Mouse (Mus musculus): ENCODE measurements around the gene 9630041A04Rik. TPM values are rescaled to one million over a fixed set of nuclear protein-coding genes. Genes with fewer than 3 reads are reported as not detected.

Gene 9630041A04Rik
- total and polyA plus RNA-seq, 3 experiments = not detected

- H3K36me3 ChIP-seq (replicated peaks) = no peaks in the 10 kb centered on the region
- ATAC-seq (ENCODE audit: extremely low read depth, insufficient number of reproducible peaks, low FRiP score, poor library complexity, severe bottlenecking) (no peak; the same call in 1 of the 2 replicates), DNase-seq (ENCODE audit: low spot score) (no peak)
- peaks cover 30% of the 10 kb centered on the region for H3K9me3 ChIP-seq (replicated peaks)
- no peaks in the 10 kb centered on the region for H3K4me1 ChIP-seq (ENCODE audit: insufficient read depth, low read depth, low read length)
- TF ChIP-seq GATA2 (IDR thresholded peaks at IDR 0.05; ENCODE audit: borderline replicate concordance, low read depth, low read length) = no peak
- no peak for TF ChIP-seq GATA1 (IDR thresholded peaks at IDR 0.05; ENCODE audit: borderline replicate concordance, low read length)
- TF ChIP-seq CTCF (IDR thresholded peaks at IDR 0.05; ENCODE audit: low read depth, low read length) = no peak
- TF ChIP-seq TAL1 (conservative IDR thresholded peaks at IDR 0.05; ENCODE audit: low read depth, low read length) = no peak
- no peak for TF ChIP-seq POLR2AphosphoS5 (IDR thresholded peaks at IDR 0.05; ENCODE audit: insufficient replicate concordance, low read depth, low read length)
- no peak overlapping the region for H3K4me3 ChIP-seq (ENCODE audit: low read depth, low read length)
- no peaks in the 10 kb centered on the region for H3K27me3 ChIP-seq (ENCODE audit: insufficient read depth, low read length)
These were observed 15.9 kb upstream of the 9630041A04Rik start for GRCm38 (mm10) chr9:101845691-101846090.

GRCm38 (mm10) chr9:101862481-101863065, 932 bp downstream of the 9630041A04Rik start:
- no peaks in the 10 kb centered on the region for H3K27me3 ChIP-seq (ENCODE audit: insufficient read depth, low read length)
- ATAC-seq (ENCODE audit: extremely low read depth, insufficient number of reproducible peaks, low FRiP score, poor library complexity, severe bottlenecking) = no peak
- H3K36me3 ChIP-seq (replicated peaks) = no peaks in the 10 kb centered on the region
- no peak overlapping the region for H3K4me3 ChIP-seq (ENCODE audit: low read depth, low read length)
- peaks cover 58% of the 10 kb centered on the region for H3K9me3 ChIP-seq (replicated peaks)
- no peak for TF ChIP-seq GATA2 (IDR thresholded peaks at IDR 0.05; ENCODE audit: borderline replicate concordance, low read depth, low read length)
- TF ChIP-seq TAL1 (conservative IDR thresholded peaks at IDR 0.05; ENCODE audit: low read depth, low read length) = no peak
- no peak for TF ChIP-seq POLR2AphosphoS5 (IDR thresholded peaks at IDR 0.05; ENCODE audit: insufficient replicate concordance, low read depth, low read length)
- TF ChIP-seq GATA1 (IDR thresholded peaks at IDR 0.05; ENCODE audit: borderline replicate concordance, low read length) = no peak
- TF ChIP-seq CTCF (IDR thresholded peaks at IDR 0.05; ENCODE audit: low read depth, low read length) = no peak
- no peaks in the 10 kb centered on the region for H3K4me1 ChIP-seq (ENCODE audit: insufficient read depth, low read depth, low read length)
- no peak for DNase-seq (ENCODE audit: low spot score)

GRCm38 (mm10) chr9:101863130-101863529, 1.5 kb downstream of the 9630041A04Rik start:
- no peaks in the 10 kb centered on the region for H3K36me3 ChIP-seq (replicated peaks)
- no peaks in the 10 kb centered on the region for H3K4me1 ChIP-seq (ENCODE audit: insufficient read depth, low read depth, low read length)
- H3K27me3 ChIP-seq (ENCODE audit: insufficient read depth, low read length) = no peaks in the 10 kb centered on the region
- DNase-seq (ENCODE audit: low spot score) (no peak), ATAC-seq (ENCODE audit: extremely low read depth, insufficient number of reproducible peaks, low FRiP score, poor library complexity, severe bottlenecking) (no peak)
- H3K4me3 ChIP-seq (ENCODE audit: low read depth, low read length) = no peak overlapping the region
- peaks cover 58% of the 10 kb centered on the region for H3K9me3 ChIP-seq (replicated peaks)
- TF ChIP-seq GATA2 (IDR thresholded peaks at IDR 0.05; ENCODE audit: borderline replicate concordance, low read depth, low read length) (no peak), GATA1 (IDR thresholded peaks at IDR 0.05; ENCODE audit: borderline replicate concordance, low read length) (no peak), TAL1 (conservative IDR thresholded peaks at IDR 0.05; ENCODE audit: low read depth, low read length) (no peak), CTCF (IDR thresholded peaks at IDR 0.05; ENCODE audit: low read depth, low read length) (no peak), POLR2AphosphoS5 (IDR thresholded peaks at IDR 0.05; ENCODE audit: insufficient replicate concordance, low read depth, low read length) (no peak)

- no peak for ATAC-seq (ENCODE audit: extremely low read depth, insufficient number of reproducible peaks, low FRiP score, poor library complexity, severe bottlenecking)
- no peak overlapping the region for H3K4me3 ChIP-seq (ENCODE audit: low read depth, low read length)
- no peaks in the 10 kb centered on the region for H3K36me3 ChIP-seq (replicated peaks)
- DNase-seq (ENCODE audit: low spot score) = no peak
- no peaks in the 10 kb centered on the region for H3K27me3 ChIP-seq (ENCODE audit: insufficient read depth, low read length)
- peaks cover 41% of the 10 kb centered on the region for H3K9me3 ChIP-seq (replicated peaks)
- TF ChIP-seq CTCF (IDR thresholded peaks at IDR 0.05; ENCODE audit: low read depth, low read length) = no peak
- no peak for TF ChIP-seq POLR2AphosphoS5 (IDR thresholded peaks at IDR 0.05; ENCODE audit: insufficient replicate concordance, low read depth, low read length)
- TF ChIP-seq GATA2 (IDR thresholded peaks at IDR 0.05; ENCODE audit: borderline replicate concordance, low read depth, low read length) = no peak
- no peak for TF ChIP-seq GATA1 (IDR thresholded peaks at IDR 0.05; ENCODE audit: borderline replicate concordance, low read length)
- TF ChIP-seq TAL1 (conservative IDR thresholded peaks at IDR 0.05; ENCODE audit: low read depth, low read length) = no peak
- no peaks in the 10 kb centered on the region for H3K4me1 ChIP-seq (ENCODE audit: insufficient read depth, low read depth, low read length)
These were observed 7.0 kb downstream of the 9630041A04Rik start for GRCm38 (mm10) chr9:101868593-101868992.

GRCm38 (mm10) chr9:101870034-101870433, 8.4 kb downstream of the 9630041A04Rik start:
- no peak for DNase-seq (ENCODE audit: low spot score)
- TF ChIP-seq CTCF (IDR thresholded peaks at IDR 0.05; ENCODE audit: low read depth, low read length) (no peak), GATA2 (IDR thresholded peaks at IDR 0.05; ENCODE audit: borderline replicate concordance, low read depth, low read length) (no peak), TAL1 (conservative IDR thresholded peaks at IDR 0.05; ENCODE audit: low read depth, low read length) (no peak), POLR2AphosphoS5 (IDR thresholded peaks at IDR 0.05; ENCODE audit: insufficient replicate concordance, low read depth, low read length) (no peak), GATA1 (IDR thresholded peaks at IDR 0.05; ENCODE audit: borderline replicate concordance, low read length) (no peak)
- no peak overlapping the region for H3K4me3 ChIP-seq (ENCODE audit: low read depth, low read length)
- H3K27me3 ChIP-seq (ENCODE audit: insufficient read depth, low read length) = no peaks in the 10 kb centered on the region
- ATAC-seq (ENCODE audit: extremely low read depth, insufficient number of reproducible peaks, low FRiP score, poor library complexity, severe bottlenecking) = no peak
- no peaks in the 10 kb centered on the region for H3K4me1 ChIP-seq (ENCODE audit: insufficient read depth, low read depth, low read length)
- no peaks in the 10 kb centered on the region for H3K36me3 ChIP-seq (replicated peaks)
- peaks cover 35% of the 10 kb centered on the region for H3K9me3 ChIP-seq (replicated peaks)

- H3K4me3 ChIP-seq (ENCODE audit: low read depth, low read length) = no peak overlapping the region
- H3K4me1 ChIP-seq (ENCODE audit: insufficient read depth, low read depth, low read length) = no peaks in the 10 kb centered on the region
- no peaks in the 10 kb centered on the region for H3K36me3 ChIP-seq (replicated peaks)
- H3K9me3 ChIP-seq (replicated peaks) = peaks cover 43% of the 10 kb centered on the region
- no peak for TF ChIP-seq TAL1 (conservative IDR thresholded peaks at IDR 0.05; ENCODE audit: low read depth, low read length)
- TF ChIP-seq POLR2AphosphoS5 (IDR thresholded peaks at IDR 0.05; ENCODE audit: insufficient replicate concordance, low read depth, low read length) = no peak
- no peak for TF ChIP-seq CTCF (IDR thresholded peaks at IDR 0.05; ENCODE audit: low read depth, low read length)
- TF ChIP-seq GATA1 (IDR thresholded peaks at IDR 0.05; ENCODE audit: borderline replicate concordance, low read length) = no peak
- TF ChIP-seq GATA2 (IDR thresholded peaks at IDR 0.05; ENCODE audit: borderline replicate concordance, low read depth, low read length) = no peak
- ATAC-seq (ENCODE audit: extremely low read depth, insufficient number of reproducible peaks, low FRiP score, poor library complexity, severe bottlenecking) = no peak
- no peaks in the 10 kb centered on the region for H3K27me3 ChIP-seq (ENCODE audit: insufficient read depth, low read length)
- DNase-seq (ENCODE audit: low spot score) = no peak
These were observed 13.7 kb downstream of the 9630041A04Rik start for GRCm38 (mm10) chr9:101875306-101875705.
